Mouse (Mus musculus) midbrain, embryonic 12.5 days (tissue): ENCODE data around the gene 2410015M20Rik. TPM values are rescaled to one million over a fixed set of nuclear protein-coding genes. Genes with fewer than 3 reads are reported as not detected.
A peak's percentile ranks its signal among the peaks of the same experiment; 100 is the strongest.
"Not testable (repeated sequence)": the region's sequence is repeated elsewhere in the genome, so short reads cannot be mapped to it uniquely, and the experiment has no call there.

Experiments
- ATAC-seq: fragments of 200-750 bp; cut with Nextera tagmentation; 2 replicates; pipeline ENCODE4 v1.8.0; 2017; ENCODE audit warnings: low read depth, moderate TSS enrichment, moderate library complexity; ENCODE audit not compliant: low FRiP score
- H3K27ac ChIP-seq: fragments of 300-500 bp; sonication (generic); replicated peaks from 2 replicates; pipeline ENCODE4 v1.5.1; 2016; ENCODE audit warnings: mild to moderate bottlenecking
- H3K27me3 ChIP-seq: fragments of 300-500 bp; sonication (generic); 2 replicates; pipeline ENCODE4 v1.6.1; 2016; ENCODE audit warnings: mild to moderate bottlenecking
- H3K36me3 ChIP-seq: fragments of 300-500 bp; sonication (generic); 2 replicates; pipeline ENCODE4 v1.6.1; 2016
- H3K4me1 ChIP-seq: fragments of 300-500 bp; sonication (generic); 2 replicates; pipeline ENCODE4 v1.6.1; 2016
- H3K4me2 ChIP-seq: fragments of 300-500 bp; sonication (generic); replicated peaks from 2 replicates; pipeline ENCODE4 v1.6.1; 2016; ENCODE audit warnings: mild to moderate bottlenecking, moderate library complexity
- H3K4me3 ChIP-seq: fragments of 300-500 bp; sonication (generic); 2 replicates; pipeline ENCODE4 v1.5.1; 2016; ENCODE audit warnings: mild to moderate bottlenecking
- H3K9ac ChIP-seq: fragments of 300-500 bp; sonication (generic); replicated peaks from 2 replicates; pipeline ENCODE4 v1.6.1; 2016; ENCODE audit warnings: mild to moderate bottlenecking, moderate library complexity
- H3K9me3 ChIP-seq: fragments of 300-500 bp; sonication (generic); 2 replicates; pipeline ENCODE4 v1.6.1; 2016; ENCODE audit warnings: mild to moderate bottlenecking
- WGBS: fragments of 180-500 bp; shearing (Covaris S2); methylation state at CpG from one replicate; pipeline ENCODE4 v1.1.7; 2016; 5-methylcytosine and 5-hydroxymethylcytosine counted together
- polyA plus RNA-seq: library from polyadenylated mRNA; unstranded; fragments of >200 nt; fragmentation: Nextera tagmentation; extraction: Ambion mirVana; gene quantifications from 2 replicates; pipeline ENCODE4 v1.2.1, GENCODE M21; 2016

2410015M20Rik gene
- polyA plus RNA-seq, 1 experiment from 2014 or later: 178 TPM

DNA sequence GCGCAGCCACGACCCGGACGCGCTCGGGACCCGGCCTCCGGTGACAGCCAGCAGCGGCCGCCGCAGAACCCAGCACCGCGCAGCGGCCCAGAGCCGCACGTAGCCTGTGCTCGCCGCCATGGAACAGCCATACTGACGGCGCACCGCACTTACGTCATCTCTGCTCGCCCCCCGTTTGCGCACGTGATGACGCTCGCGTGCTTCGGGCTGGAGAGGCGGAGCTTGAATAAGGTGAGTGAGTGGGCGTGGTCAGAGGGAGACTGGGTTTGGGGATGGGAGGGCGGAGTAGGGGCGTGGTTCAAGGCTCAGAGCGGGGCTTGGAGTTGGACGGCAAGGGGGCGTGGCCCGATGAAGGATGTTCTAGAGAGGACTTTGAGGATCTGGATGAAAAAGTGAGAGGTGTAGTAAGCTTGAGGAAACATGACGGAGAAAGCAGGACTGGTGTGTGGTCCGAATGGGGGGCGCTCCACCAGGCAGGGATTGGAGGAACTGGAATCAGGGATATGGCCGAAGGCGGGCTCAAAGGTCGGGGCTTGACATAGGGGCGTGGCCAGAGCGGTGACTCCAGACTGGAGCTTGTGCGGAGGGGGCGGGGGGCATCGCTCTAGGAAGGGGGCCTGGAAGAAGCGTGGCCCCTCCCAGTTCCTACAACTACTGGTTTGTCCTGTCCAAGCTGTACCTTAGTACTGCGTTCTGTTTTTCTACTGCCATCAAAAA, 17.3 kb upstream of the 2410015M20Rik start, which contains the start of gene Lonp1:
Lonp1 (minus strand) TSS at position 134 of the 717 bp plus-strand sequence.
- Histone ChIP-seq H3K36me3 (peaks cover 22% of the 10 kb centered on the region), H3K27ac (peak within 1 kb of the TSS; percentile 58), H3K4me2 (peak within 1 kb of the TSS; percentile 97), H3K9me3 (no peaks in the 10 kb centered on the region), H3K27me3 (peaks cover 5% of the 10 kb centered on the region; the same call in 1 of the 2 replicates), H3K9ac (peak within 1 kb of the TSS; percentile 88), H3K4me1 (peaks cover 25% of the 10 kb centered on the region), H3K4me3 (peak within 1 kb of the TSS; percentile 98)
- under 1% methylated on average over 45 of the region's 51 CpGs for WGBS
- ATAC-seq: peak; percentile 93

DNA sequence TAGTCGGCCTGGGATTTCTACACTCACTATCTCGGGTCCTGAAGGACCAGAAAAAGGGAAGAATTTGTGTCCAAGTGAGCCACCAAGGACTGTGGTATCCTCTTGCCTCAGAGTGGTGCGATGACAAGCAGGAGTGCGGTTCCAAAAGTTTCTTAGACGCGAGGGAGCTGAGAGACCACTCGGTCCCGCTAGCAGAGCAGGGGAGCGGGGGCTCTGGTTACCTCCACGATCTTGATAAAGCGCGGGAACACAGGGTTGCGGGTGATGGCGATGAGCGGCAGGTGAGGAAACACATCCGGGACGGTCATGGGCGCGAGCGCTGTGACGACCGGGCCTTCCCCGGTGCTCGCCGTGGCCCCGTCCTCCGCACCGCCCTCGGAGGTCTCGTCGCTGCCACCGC, 16.7 kb upstream of the 2410015M20Rik start:
- Histone ChIP-seq H3K27ac (no peak overlapping the region; the same call in 1 of the 2 replicates), H3K36me3 (peaks cover 27% of the 10 kb centered on the region), H3K27me3 (peaks cover 5% of the 10 kb centered on the region; the same call in 1 of the 2 replicates), H3K4me1 (peaks cover 25% of the 10 kb centered on the region), H3K4me3 (peak overlapping the region; percentile 98), H3K9me3 (no peaks in the 10 kb centered on the region), H3K9ac (peak overlapping the region; percentile 88), H3K4me2 (peak overlapping the region; percentile 97)
- no peak for ATAC-seq
- 2% methylated on average over 26 of the region's 32 CpGs for WGBS

- H3K9ac ChIP-seq: no peak overlapping the region
- 0 out of 2 replicates have a peak overlapping the region, but pooled peaks have one; percentile 97 for H3K4me2 ChIP-seq
- 94% methylated on average over 3 of the region's 3 CpGs for WGBS
- peaks cover 5% of the 10 kb centered on the region; the same call in 1 of the 2 replicates for H3K27me3 ChIP-seq
- H3K4me1 ChIP-seq: peaks cover 25% of the 10 kb centered on the region
- no peak overlapping the region for H3K27ac ChIP-seq
- peak overlapping the region; percentile 98; the same call in 1 of the 2 replicates for H3K4me3 ChIP-seq
- ATAC-seq: no peak
- H3K36me3 ChIP-seq: peaks cover 35% of the 10 kb centered on the region
- H3K9me3 ChIP-seq: no peaks in the 10 kb centered on the region
Observed at GRCm38 (mm10) chr17:56625495-56625894, 15.9 kb upstream of the 2410015M20Rik start.

GRCm38 (mm10) chr17:56617628-56618027, 8.1 kb upstream of the 2410015M20Rik start:
- ATAC-seq: no peak
- Histone ChIP-seq H3K4me1 (peaks cover 12% of the 10 kb centered on the region), H3K27me3 (no peaks in the 10 kb centered on the region), H3K27ac (no peak overlapping the region), H3K9ac (no peak overlapping the region), H3K9me3 (no peaks in the 10 kb centered on the region), H3K36me3 (peaks cover 83% of the 10 kb centered on the region), H3K4me2 (no peak overlapping the region), H3K4me3 (no peak overlapping the region)
- WGBS: 92% methylated on average over 8 of the region's 8 CpGs

GRCm38 (mm10) chr17:56616725-56617124, 7.2 kb upstream of the 2410015M20Rik start:
- Histone ChIP-seq H3K4me1 (peaks cover 16% of the 10 kb centered on the region), H3K4me3 (no peak overlapping the region), H3K4me2 (no peak overlapping the region), H3K9ac (no peak overlapping the region), H3K27ac (no peak overlapping the region), H3K27me3 (no peaks in the 10 kb centered on the region), H3K9me3 (no peaks in the 10 kb centered on the region), H3K36me3 (peaks cover 74% of the 10 kb centered on the region)
- WGBS: 82% methylated on average over 3 of the region's 3 CpGs
- ATAC-seq: no peak

GRCm38 (mm10) chr17:56615792-56616191, 6.2 kb upstream of the 2410015M20Rik start:
- no peak overlapping the region for H3K4me3 ChIP-seq
- H3K9ac ChIP-seq: no peak overlapping the region
- H3K4me2 ChIP-seq: no peak overlapping the region
- H3K27me3 ChIP-seq: no peaks in the 10 kb centered on the region
- ATAC-seq: no peak
- peaks cover 18% of the 10 kb centered on the region for H3K4me1 ChIP-seq
- WGBS: 93% methylated on average over 4 of the region's 4 CpGs
- no peak overlapping the region for H3K27ac ChIP-seq
- H3K36me3 ChIP-seq: peaks cover 66% of the 10 kb centered on the region
- H3K9me3 ChIP-seq: no peaks in the 10 kb centered on the region

DNA sequence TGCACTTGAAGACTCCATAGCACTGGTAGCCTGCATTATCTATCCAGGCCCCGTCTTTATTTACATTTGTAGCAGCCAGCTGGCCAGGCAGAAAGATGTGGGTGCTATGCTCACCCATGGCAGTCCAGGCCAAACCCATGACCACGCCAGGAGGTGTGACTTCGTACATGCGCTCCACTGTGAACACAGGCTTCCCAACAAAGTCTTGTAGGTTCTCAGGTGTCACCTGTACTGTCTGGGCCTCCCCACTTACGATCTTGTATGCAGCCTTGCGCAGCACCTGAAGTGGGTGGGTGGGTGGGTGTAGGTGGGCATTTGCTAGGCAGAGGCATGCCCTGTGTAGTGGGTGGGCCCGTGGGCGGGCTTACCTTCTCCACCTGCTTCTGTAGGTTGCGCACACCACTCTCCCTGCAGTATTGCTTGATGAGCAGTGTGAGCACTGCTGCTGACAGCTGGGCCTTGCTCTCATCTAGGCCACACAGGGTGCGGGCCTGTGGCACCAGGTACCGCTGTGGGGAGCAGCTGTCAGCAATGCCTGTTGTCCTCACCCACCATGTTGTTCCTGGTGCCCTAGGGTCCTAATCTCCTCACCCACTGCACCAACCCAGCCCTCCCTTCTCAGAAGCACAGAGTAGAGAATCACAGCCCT, 5.7 kb upstream of the 2410015M20Rik start:
- peaks cover 20% of the 10 kb centered on the region for H3K4me1 ChIP-seq
- 93% methylated on average over 11 of the region's 11 CpGs for WGBS
- peaks cover 61% of the 10 kb centered on the region for H3K36me3 ChIP-seq
- H3K9me3 ChIP-seq: no peaks in the 10 kb centered on the region
- H3K9ac ChIP-seq: peak overlapping the region; percentile 82; the same call in 1 of the 2 replicates
- H3K27ac ChIP-seq: no peak overlapping the region
- ATAC-seq: no peak
- H3K4me2 ChIP-seq: peak overlapping the region; percentile 84
- H3K27me3 ChIP-seq: no peaks in the 10 kb centered on the region
- peak overlapping the region; percentile 77 for H3K4me3 ChIP-seq

DNA sequence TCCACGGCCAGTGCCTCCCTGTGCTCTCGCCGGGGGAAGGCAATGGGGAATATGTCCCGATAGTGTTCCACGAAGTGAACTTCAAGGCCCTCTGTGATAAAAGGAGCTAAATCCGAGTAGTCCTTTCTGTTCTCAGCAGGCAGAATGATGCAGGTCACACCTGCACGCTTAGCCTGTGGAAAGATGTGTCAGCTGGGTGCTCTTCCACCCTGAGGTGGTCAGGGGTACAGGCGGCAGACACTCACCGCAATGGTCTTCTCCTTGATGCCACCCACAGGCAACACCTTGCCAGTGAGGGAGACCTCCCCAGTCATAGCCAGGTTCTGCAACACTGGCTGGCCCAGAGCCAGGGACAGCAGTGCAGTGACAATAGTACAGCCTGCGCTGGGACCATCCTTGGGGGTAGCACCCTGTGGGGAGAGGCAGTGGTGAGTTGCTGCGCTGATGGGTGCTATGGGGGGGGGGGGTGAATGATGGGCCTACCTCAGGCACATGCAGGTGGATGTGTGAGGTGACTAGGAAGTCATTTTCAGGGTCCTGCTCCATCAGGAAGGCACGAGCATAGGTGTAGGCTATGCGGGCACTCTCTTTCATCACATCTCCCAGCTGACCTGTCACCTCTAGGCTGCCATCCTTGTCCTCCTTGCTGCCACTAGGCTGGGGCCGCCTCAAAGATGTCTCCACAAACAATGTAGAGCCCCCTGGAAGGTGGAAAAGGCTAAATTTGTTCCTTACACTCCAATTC, 5.0 kb upstream of the 2410015M20Rik start:
- Histone ChIP-seq H3K27ac (no peak overlapping the region), H3K27me3 (no peaks in the 10 kb centered on the region), H3K4me3 (peak overlapping the region; percentile 77), H3K4me1 (peaks cover 23% of the 10 kb centered on the region), H3K9ac (peak overlapping the region; percentile 82), H3K36me3 (peaks cover 54% of the 10 kb centered on the region), H3K4me2 (peak overlapping the region; percentile 84), H3K9me3 (no peaks in the 10 kb centered on the region)
- no peak for ATAC-seq
- WGBS: 35% methylated on average over 14 of the region's 14 CpGs

DNA sequence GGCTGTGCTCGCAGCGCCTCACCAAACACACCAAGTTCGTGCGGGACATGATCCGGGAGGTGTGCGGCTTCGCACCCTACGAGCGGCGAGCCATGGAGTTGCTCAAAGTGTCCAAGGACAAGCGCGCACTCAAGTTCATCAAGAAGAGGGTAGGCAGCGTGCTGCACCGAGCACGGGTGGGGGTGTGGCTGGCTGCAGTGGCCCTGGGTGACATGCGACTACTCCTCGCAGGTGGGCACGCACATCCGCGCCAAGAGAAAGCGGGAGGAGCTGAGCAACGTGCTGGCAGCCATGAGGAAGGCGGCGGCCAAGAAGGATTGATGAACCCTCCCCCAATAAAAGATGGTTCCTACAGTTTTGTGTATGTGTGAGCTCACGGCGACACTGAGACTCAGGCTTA, 4.3 kb upstream of the 2410015M20Rik start:
- ATAC-seq, H3K9me3 ChIP-seq, H3K27me3 ChIP-seq: not testable (repeated sequence)
- peaks cover 27% of the 10 kb centered on the region for H3K4me1 ChIP-seq
- WGBS: under 1% methylated on average over 26 of the region's 26 CpGs
- peak overlapping the region; percentile 84 for H3K4me2 ChIP-seq
- peaks cover 47% of the 10 kb centered on the region for H3K36me3 ChIP-seq
- H3K9ac ChIP-seq: peak overlapping the region; percentile 82
- peak overlapping the region; percentile 77 for H3K4me3 ChIP-seq
- peak overlapping the region; percentile 88 for H3K27ac ChIP-seq

DNA sequence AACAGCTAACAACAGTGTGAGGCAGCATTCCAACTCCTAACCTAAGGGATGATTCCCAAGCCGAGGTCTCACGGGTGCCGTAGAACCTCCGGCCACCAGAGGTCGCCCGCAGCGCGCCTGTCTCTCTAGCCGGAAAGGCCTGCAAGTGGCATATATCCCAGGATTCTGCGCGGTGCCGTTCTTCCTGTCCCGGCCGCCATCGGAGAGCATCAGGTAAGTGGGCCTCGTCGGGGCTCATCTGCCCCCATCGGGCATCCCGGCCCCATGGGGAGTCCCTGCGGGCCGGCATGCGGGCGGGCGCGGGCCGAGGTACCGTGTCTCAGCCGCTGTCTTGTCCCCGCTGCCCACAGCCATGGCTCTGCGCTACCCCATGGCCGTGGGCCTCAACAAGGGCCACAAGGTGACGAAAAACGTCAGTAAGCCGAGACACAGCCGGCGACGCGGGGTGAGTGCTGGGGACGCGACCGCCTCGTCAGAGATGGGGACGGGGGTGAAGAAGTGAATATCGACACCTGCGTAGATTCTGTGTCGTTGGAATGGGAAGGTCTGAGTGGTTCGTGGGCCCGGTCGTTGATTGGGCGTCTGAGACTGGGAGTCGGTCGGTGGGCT, 3.8 kb upstream of the 2410015M20Rik start, which contains the start of gene Rpl36:
Rpl36 (plus strand) TSS at position 181 of the 609 bp plus-strand sequence.
- Histone ChIP-seq H3K9ac (peak within 1 kb of the TSS; percentile 82), H3K4me3 (peak within 1 kb of the TSS; percentile 77), H3K9me3 (no peaks in the 10 kb centered on the region), H3K4me2 (peak within 1 kb of the TSS; percentile 84), H3K27me3 (no peaks in the 10 kb centered on the region), H3K4me1 (peaks cover 33% of the 10 kb centered on the region), H3K36me3 (peaks cover 42% of the 10 kb centered on the region), H3K27ac (peak within 1 kb of the TSS; percentile 88)
- peak; percentile 55 for ATAC-seq
- WGBS: under 1% methylated on average over 52 of the region's 52 CpGs

DNA sequence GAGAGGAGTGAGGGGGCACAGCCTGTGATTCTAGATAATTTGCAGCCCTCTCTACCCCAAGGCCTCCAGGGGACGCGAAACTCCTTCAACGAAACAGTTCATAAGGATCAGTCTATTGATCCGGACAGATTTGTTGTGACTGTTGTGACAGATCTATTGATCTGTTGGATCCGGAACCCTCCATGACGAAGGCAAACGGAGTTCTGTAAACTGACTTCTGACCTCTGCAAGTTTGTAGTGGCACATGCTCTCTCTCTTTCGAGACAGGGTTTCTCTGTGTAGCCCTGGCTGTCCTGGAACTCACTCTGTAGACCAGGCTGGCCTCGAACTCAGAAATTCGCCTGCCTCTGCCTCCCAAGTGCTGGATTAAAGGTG, 3.0 kb upstream of the 2410015M20Rik start:
- H3K4me2 ChIP-seq, H3K27me3 ChIP-seq, H3K4me3 ChIP-seq, H3K9me3 ChIP-seq, ATAC-seq, H3K27ac ChIP-seq, H3K9ac ChIP-seq: not testable (repeated sequence)
- Histone ChIP-seq H3K4me1 (peaks cover 36% of the 10 kb centered on the region), H3K36me3 (peaks cover 36% of the 10 kb centered on the region)
- WGBS: 75% methylated on average over 10 of the region's 10 CpGs
